Mouse (Mus musculus) hindbrain, embryonic 11.5 days (tissue): ENCODE data around the gene Zc3h13. TPM values are rescaled to one million over a fixed set of nuclear protein-coding genes. Genes with fewer than 3 reads are reported as not detected.

Experiments used
- ATAC-seq: fragments of 200-750 bp; cut with Nextera tagmentation; 2 replicates; pipeline ENCODE4 v1.8.0; 2017; ENCODE audit warnings: mild to moderate bottlenecking, moderate TSS enrichment, moderate library complexity; ENCODE audit not compliant: low FRiP score
- DNase-seq: peaks from one replicate; pipeline ENCODE4 v3.0.0-alpha.2; 2015; ENCODE audit warnings: low spot score
- H3K27ac ChIP-seq: fragments of 300-500 bp; sonication (generic); 2 replicates; pipeline ENCODE4 v1.5.1; 2014; ENCODE audit warnings: mild to moderate bottlenecking, low read depth, low read length
- H3K27me3 ChIP-seq: fragments of 300-500 bp; sonication (generic); 2 replicates; pipeline ENCODE4 v1.6.1; 2014; ENCODE audit warnings: mild to moderate bottlenecking, low read length, moderate library complexity, mixed read lengths; ENCODE audit not compliant: control insufficient read depth, insufficient read depth
- H3K36me3 ChIP-seq: fragments of 300-500 bp; sonication (generic); 2 replicates; pipeline ENCODE4 v1.6.1; 2014; ENCODE audit warnings: mild to moderate bottlenecking, low read length, moderate library complexity, mixed read lengths; ENCODE audit not compliant: control insufficient read depth, insufficient read depth
- H3K4me1 ChIP-seq: fragments of 300-500 bp; sonication (generic); replicated peaks from 2 replicates; pipeline ENCODE4 v1.6.1; 2014; ENCODE audit warnings: low read length, mixed read lengths; ENCODE audit not compliant: control insufficient read depth, insufficient read depth
- H3K4me2 ChIP-seq: fragments of 300-500 bp; sonication (generic); replicated peaks from 2 replicates; pipeline ENCODE4 v1.6.1; 2014; ENCODE audit warnings: mild to moderate bottlenecking, low read depth, low read length
- H3K4me3 ChIP-seq: fragments of 300-500 bp; sonication (generic); 2 replicates; pipeline ENCODE4 v1.5.1; 2014; ENCODE audit warnings: low read depth, low read length
- H3K9ac ChIP-seq: fragments of 300-500 bp; sonication (generic); 2 replicates; pipeline ENCODE4 v1.6.1; 2014; ENCODE audit warnings: low read depth, low read length
- H3K9me3 ChIP-seq: fragments of 300-500 bp; sonication (generic); 2 replicates; pipeline ENCODE4 v1.6.1; 2016; ENCODE audit warnings: low read length; ENCODE audit not compliant: control insufficient read depth
- WGBS: fragments of 180-500 bp; shearing (Covaris S2); extraction: QIAGEN DNeasy Blood & Tissue Kit; methylation state at CpG from one replicate; pipeline ENCODE4 v1.1.7; 2014; 5-methylcytosine and 5-hydroxymethylcytosine counted together
- polyA plus RNA-seq: library from polyadenylated mRNA; unstranded; fragments of >200 nt; fragmentation: Nextera tagmentation; extraction: Ambion mirVana; gene quantifications from 2 replicates; pipeline ENCODE4 v1.2.1, GENCODE M21; 2014

Zc3h13 gene
- polyA plus RNA-seq, 1 experiment from 2014 or later, result 44.6 TPM

DNA sequence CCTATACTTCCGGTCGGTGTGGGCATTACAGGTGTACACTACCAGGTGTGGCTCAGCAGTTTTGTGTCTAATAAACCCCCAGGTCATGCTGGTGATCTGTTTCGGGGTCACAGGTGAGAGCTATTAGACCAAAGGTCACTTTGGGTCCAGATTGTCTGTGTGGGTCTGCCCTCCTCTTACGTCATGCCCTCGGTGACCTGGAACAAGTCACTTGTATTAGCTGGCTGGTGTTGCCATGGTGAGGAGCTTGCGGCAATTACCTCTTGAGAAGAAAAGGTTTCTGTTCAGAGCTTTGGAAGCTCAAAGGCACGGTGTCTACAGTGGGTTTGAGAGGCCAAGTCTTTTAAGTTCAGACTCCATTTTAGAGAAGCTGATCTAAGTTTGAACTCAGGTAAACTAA, 93.4 kb downstream of the Zc3h13 start:
- no peak overlapping the region for H3K4me3 ChIP-seq
- H3K9me3 ChIP-seq, result no peaks in the 10 kb centered on the region
- H3K36me3 ChIP-seq, result no peaks in the 10 kb centered on the region
- ATAC-seq (no peak), DNase-seq (no peak)
- H3K4me2 ChIP-seq, result no peak overlapping the region
- no peaks in the 10 kb centered on the region for H3K27me3 ChIP-seq
- H3K27ac ChIP-seq, result no peak overlapping the region
- no peaks in the 10 kb centered on the region for H3K4me1 ChIP-seq
- no peak overlapping the region for H3K9ac ChIP-seq
- WGBS, result 50% methylated on average over 7 of the region's 7 CpGs

Other genes with a start within 250 kb of the Zc3h13 start
- 0.15 and 0.21 TPM in 2 replicates for gene Lrrc63, start 153.5 kb upstream of the Zc3h13 start, polyA plus RNA-seq
- gene Lcp1, start 153.3 kb upstream of the Zc3h13 start, polyA plus RNA-seq, result 25.4 and 26.3 TPM in 2 replicates
- not detected in 2 replicates for gene Cpb2, start 42.1 kb upstream of the Zc3h13 start, polyA plus RNA-seq
- 2.2 and 2.4 TPM in 2 replicates for gene Siah3, start 171.6 kb downstream of the Zc3h13 start, polyA plus RNA-seq